Mouse (Mus musculus): ENCODE measurements around the gene 1700022I11Rik. TPM values are rescaled to one million over a fixed set of nuclear protein-coding genes. Genes with fewer than 3 reads are reported as not detected.

1700022I11Rik gene
- total and polyA plus RNA-seq, 2 experiments from 2014 or later: 0.41 TPM; not detected in 1

- H3K36me3 ChIP-seq (replicated peaks; ENCODE audit: control insufficient read depth, insufficient read depth, low read length): peaks cover 53% of the 10 kb centered on the region
- ATAC-seq (ENCODE audit: insufficient read depth, low read depth) (no peak), DNase-seq (ENCODE audit: low spot score) (no peak)
These were observed 48.8 kb downstream of the 1700022I11Rik start for GRCm38 (mm10) chr4:43018156-43018555.

GRCm38 (mm10) chr4:43019176-43019575, 49.8 kb downstream of the 1700022I11Rik start:
- no peaks in the 10 kb centered on the region for H3K9me3 ChIP-seq (replicated peaks; ENCODE audit: control insufficient read depth, low read length)
- no peak for TF ChIP-seq EP300 (IDR thresholded peaks at IDR 0.05; ENCODE audit: low read depth)
- TF ChIP-seq CTCF (IDR thresholded peaks at IDR 0.05; ENCODE audit: low read depth): no peak
- no peak overlapping the region for H3K4me3 ChIP-seq (ENCODE audit: low read depth, low read length)
- H3K36me3 ChIP-seq (replicated peaks; ENCODE audit: control insufficient read depth, insufficient read depth, low read length): peaks cover 59% of the 10 kb centered on the region
- DNase-seq (ENCODE audit: low spot score): no peak
- H3K9ac ChIP-seq (replicated peaks; ENCODE audit: low read depth, low read length): no peak overlapping the region
- no peak overlapping the region for H3K27ac ChIP-seq (ENCODE audit: low read depth)
- WGBS: 86% methylated on average over 10 of the region's 10 CpGs
- no peaks in the 10 kb centered on the region for H3K4me1 ChIP-seq (ENCODE audit: control insufficient read depth, insufficient read depth)
- no peak for ATAC-seq (ENCODE audit: insufficient read depth, low read depth)
- no peak overlapping the region for H3K4me2 ChIP-seq (ENCODE audit: low read depth, low read length)
- no peaks in the 10 kb centered on the region for H3K27me3 ChIP-seq (ENCODE audit: control insufficient read depth, insufficient read depth, low read length)

More at GRCm38 (mm10) chr4:43018156-43018555, 48.8 kb downstream of the 1700022I11Rik start:
- Histone ChIP-seq H3K4me3 (ENCODE audit: low read depth, low read length) (no peak overlapping the region), H3K4me2 (ENCODE audit: low read depth, low read length) (no peak overlapping the region), H3K9ac (replicated peaks; ENCODE audit: low read depth, low read length) (no peak overlapping the region), H3K9me3 (replicated peaks; ENCODE audit: control insufficient read depth, low read length) (no peaks in the 10 kb centered on the region), H3K27ac (ENCODE audit: low read depth) (no peak overlapping the region), H3K4me1 (ENCODE audit: control insufficient read depth, insufficient read depth) (no peaks in the 10 kb centered on the region), H3K27me3 (ENCODE audit: control insufficient read depth, insufficient read depth, low read length) (no peaks in the 10 kb centered on the region)
- no peak for TF ChIP-seq EP300 (IDR thresholded peaks at IDR 0.05; ENCODE audit: low read depth)
- no peak for TF ChIP-seq CTCF (IDR thresholded peaks at IDR 0.05; ENCODE audit: low read depth)
- 82% methylated on average over 4 of the region's 4 CpGs for WGBS

DNA sequence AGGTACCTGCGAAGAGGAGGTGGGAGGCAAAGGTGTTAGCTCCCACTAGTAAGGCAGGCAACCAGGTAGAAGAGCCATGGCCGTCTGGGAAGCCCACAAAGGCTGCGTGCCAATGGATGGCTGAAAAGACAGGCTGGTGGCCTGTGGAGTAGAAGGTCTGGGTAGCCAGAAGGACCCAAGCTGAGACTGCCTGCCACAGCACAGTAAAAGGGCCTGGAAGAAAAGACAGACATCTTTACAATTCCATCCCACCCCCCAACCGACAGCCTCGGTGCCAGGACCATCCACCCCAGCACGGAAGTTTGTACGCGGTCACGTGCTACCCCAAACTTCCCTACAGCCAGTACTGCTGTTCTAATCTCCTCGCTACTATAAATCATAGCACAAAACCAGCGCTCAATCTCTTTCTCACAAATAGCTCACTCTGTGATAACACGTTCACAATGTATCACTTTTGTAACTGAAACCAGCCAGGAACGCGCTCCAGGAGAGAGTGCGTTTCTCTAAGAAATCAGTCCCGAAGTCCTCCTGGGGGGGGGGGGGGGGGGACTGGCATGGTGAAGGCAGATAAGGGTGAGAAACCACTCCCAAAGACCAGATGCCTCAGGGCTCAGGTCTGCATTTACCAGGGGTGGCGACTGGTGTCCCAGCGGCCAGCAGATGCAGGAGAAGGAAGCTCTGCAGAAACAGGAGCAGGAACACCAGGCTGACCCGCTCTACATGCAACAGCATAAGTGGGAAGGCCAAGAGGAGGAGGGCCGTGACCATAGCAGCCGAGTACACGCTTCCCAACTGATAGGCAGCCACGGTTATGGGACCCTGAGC, 50.4 kb downstream of the 1700022I11Rik start:
- DNase-seq (ENCODE audit: low spot score) (no peak), ATAC-seq (ENCODE audit: insufficient read depth, low read depth) (no peak)
- no peaks in the 10 kb centered on the region for H3K9me3 ChIP-seq (replicated peaks; ENCODE audit: control insufficient read depth, low read length)
- H3K27me3 ChIP-seq (ENCODE audit: control insufficient read depth, insufficient read depth, low read length): no peaks in the 10 kb centered on the region
- no peak overlapping the region for H3K27ac ChIP-seq (ENCODE audit: low read depth)
- TF ChIP-seq CTCF (IDR thresholded peaks at IDR 0.05; ENCODE audit: low read depth): no peak
- TF ChIP-seq EP300 (IDR thresholded peaks at IDR 0.05; ENCODE audit: low read depth): no peak
- 90% methylated on average over 23 of the region's 23 CpGs for WGBS
- H3K9ac ChIP-seq (replicated peaks; ENCODE audit: low read depth, low read length): no peak overlapping the region
- no peak overlapping the region for H3K4me3 ChIP-seq (ENCODE audit: low read depth, low read length)
- H3K36me3 ChIP-seq (replicated peaks; ENCODE audit: control insufficient read depth, insufficient read depth, low read length): peaks cover 59% of the 10 kb centered on the region
- H3K4me1 ChIP-seq (ENCODE audit: control insufficient read depth, insufficient read depth): no peaks in the 10 kb centered on the region
- no peak overlapping the region for H3K4me2 ChIP-seq (ENCODE audit: low read depth, low read length)

DNA sequence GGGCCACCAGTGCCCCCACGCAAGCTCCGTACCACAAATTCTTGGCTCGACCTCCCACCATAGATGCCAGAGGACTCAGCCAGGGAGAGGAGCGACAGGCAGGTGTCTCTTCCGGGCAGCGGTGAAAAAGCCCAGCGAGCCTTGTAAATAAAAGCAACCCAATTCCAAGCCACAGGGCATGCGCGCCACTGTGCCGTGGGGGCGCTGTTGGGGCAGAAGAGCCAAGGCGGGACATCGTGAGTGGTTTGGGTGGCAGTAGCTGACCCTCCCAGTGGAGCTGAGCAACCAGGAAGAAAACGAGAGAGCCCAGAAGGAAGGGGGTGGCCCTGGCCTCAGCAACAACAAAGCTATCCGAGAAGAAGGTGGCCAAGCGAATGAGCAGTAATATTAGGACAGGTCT, 51.5 kb downstream of the 1700022I11Rik start:
- H3K4me1 ChIP-seq (ENCODE audit: control insufficient read depth, insufficient read depth): no peaks in the 10 kb centered on the region
- TF ChIP-seq EP300 (IDR thresholded peaks at IDR 0.05; ENCODE audit: low read depth) (no peak), CTCF (IDR thresholded peaks at IDR 0.05; ENCODE audit: low read depth) (no peak)
- DNase-seq (ENCODE audit: low spot score): no peak
- WGBS: 88% methylated on average over 16 of the region's 16 CpGs
- H3K27ac ChIP-seq (ENCODE audit: low read depth): no peak overlapping the region
- no peaks in the 10 kb centered on the region for H3K9me3 ChIP-seq (replicated peaks; ENCODE audit: control insufficient read depth, low read length)
- H3K9ac ChIP-seq (replicated peaks; ENCODE audit: low read depth, low read length): no peak overlapping the region
- no peaks in the 10 kb centered on the region for H3K27me3 ChIP-seq (ENCODE audit: control insufficient read depth, insufficient read depth, low read length)
- H3K4me2 ChIP-seq (ENCODE audit: low read depth, low read length): no peak overlapping the region
- peaks cover 59% of the 10 kb centered on the region for H3K36me3 ChIP-seq (replicated peaks; ENCODE audit: control insufficient read depth, insufficient read depth, low read length)
- ATAC-seq (ENCODE audit: insufficient read depth, low read depth): no peak
- no peak overlapping the region for H3K4me3 ChIP-seq (ENCODE audit: low read depth, low read length)

GRCm38 (mm10) chr4:43021341-43021740, 51.9 kb downstream of the 1700022I11Rik start:
- Histone ChIP-seq H3K4me2 (ENCODE audit: low read depth, low read length) (no peak overlapping the region), H3K36me3 (replicated peaks; ENCODE audit: control insufficient read depth, insufficient read depth, low read length) (peaks cover 59% of the 10 kb centered on the region), H3K9me3 (replicated peaks; ENCODE audit: control insufficient read depth, low read length) (no peaks in the 10 kb centered on the region), H3K27ac (ENCODE audit: low read depth) (no peak overlapping the region), H3K4me1 (ENCODE audit: control insufficient read depth, insufficient read depth) (no peaks in the 10 kb centered on the region), H3K27me3 (ENCODE audit: control insufficient read depth, insufficient read depth, low read length) (no peaks in the 10 kb centered on the region), H3K9ac (replicated peaks; ENCODE audit: low read depth, low read length) (no peak overlapping the region), H3K4me3 (ENCODE audit: low read depth, low read length) (no peak overlapping the region)
- no peak for DNase-seq (ENCODE audit: low spot score)
- WGBS: 77% methylated on average over 17 of the region's 17 CpGs
- TF ChIP-seq EP300 (IDR thresholded peaks at IDR 0.05; ENCODE audit: low read depth) (no peak), CTCF (IDR thresholded peaks at IDR 0.05; ENCODE audit: low read depth) (no peak)
- ATAC-seq (ENCODE audit: insufficient read depth, low read depth): no peak

Data from heart, postnatal 0 days (tissue).